Mouse (Mus musculus) 3134 (cell line): ENCODE data around the gene Gm11492.
A peak's percentile ranks its signal among the peaks of the same experiment; 100 is the strongest.

Experiments
- DNase-seq: peaks from one replicate; pipeline ENCODE4 v3.0.0-alpha.2; 2011; ENCODE audit warnings: low spot score; ENCODE audit not compliant: insufficient read length; ENCODE audit errors: extremely low read depth

The Gm11492 gene

DNA sequence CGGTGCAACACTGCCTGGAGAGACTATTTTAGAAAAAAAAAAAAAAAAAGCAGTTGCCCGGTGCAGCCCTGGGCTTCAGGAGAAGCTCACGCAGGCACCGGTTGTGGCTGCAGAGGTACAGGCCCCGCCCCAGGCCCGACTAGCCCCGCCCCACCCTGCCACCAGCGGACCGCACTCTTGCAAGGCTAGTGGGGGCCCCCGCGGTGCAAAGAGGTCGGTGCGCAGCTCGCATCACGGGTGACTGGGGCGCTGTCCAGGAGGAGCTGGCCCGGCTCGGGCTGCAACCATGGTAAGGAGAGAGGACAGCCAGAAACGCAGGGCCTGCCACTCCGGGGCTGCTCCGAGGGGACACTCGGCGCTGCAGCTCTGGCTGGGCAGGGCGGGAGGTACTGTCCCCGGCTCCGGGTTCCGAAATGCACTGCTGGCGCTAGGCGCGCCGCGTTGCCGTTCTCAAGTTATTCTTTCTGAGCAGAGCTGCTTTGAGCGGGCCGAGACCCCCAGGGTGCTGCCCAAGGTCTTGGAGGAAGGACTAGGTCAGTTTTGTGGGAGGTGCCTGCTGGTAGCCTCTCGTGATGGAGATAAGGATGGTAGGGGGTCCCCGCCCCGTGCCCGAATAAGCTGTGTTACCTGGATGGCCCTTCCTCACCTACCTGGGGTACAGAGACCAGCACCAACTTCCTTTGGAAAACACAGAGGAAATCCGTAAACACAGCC lies 12.0 kb downstream of the Gm11492 start:
- DNase-seq, result no peak

DNA sequence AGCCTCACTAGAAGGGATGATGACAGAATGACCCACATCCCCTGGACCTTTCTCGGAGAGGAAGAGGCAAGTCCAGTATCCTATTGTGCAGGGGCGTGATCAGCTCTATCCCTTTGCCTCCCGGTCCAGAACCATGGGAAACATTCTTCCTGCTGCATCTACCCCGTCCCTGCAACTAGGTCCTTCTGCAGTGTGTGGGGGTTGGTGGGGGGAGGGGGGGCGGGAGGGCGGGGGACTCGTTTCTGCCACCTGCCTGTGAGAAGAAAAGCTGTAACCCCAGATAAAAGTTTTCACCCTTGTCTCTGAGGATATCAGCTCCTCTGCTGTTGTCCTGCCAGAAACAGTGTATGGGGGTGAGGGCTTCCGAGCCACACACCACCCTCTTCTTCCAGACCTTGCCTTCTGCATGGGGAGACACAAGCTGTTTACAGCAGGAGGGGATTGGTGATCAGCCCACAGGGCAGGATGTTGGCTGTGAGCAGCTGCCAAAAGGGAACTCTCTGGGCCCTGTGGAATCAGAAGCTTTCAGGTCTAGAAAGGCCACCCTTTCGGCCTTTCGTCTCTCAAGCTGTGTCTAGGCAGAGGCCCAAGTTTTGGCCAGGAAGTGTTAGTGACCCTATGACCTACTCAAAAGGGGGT lies 12.6 kb downstream of the Gm11492 start:
- DNase-seq, result no peak

DNA sequence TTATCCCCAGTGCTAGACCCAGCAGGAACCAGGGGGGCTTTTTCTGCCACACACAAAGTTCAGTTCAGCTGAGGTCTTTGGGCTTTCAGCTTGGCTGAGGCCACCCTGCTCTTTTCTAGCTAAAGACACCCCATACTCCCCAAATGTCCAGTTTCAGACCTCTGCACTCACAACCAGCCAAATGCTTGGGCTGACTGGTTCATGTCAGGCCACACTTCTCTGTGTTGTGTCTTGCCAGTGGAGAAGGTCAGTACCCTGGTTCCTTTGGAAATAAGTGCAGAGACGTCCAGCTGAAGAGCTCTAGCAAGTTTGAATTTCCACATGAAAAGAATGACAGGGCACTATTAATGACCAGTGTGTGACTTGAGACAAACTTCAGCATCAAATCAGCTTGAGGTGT lies 13.3 kb downstream of the Gm11492 start:
- DNase-seq, result no peak

DNA sequence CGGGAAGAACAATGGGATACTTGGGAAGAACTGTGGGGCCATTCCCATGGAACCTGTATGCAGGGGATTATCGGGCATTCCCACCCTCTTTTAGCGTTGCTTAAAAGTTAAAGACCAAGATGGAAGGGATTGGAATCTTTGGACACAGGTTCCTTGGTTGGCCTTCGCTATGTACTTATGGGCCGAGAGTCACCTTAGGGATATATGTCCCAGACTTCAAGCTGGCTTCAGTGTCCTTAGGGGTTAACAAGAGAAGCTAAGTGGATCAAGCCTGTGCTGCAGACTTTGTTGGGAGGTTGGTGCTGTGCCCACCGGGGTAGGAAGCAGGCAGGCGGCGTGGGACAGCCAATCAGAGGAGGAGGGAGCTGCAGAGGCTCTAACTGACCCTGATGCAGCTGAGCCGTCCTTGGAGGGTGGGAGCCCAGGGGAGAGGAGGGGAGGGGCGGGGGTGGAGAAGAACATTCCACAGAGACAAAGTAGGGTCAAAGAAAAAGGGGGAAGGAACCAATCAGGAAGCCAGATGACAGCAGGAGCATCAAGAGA lies 14.2 kb downstream of the Gm11492 start:
- DNase-seq, result no peak

DNA sequence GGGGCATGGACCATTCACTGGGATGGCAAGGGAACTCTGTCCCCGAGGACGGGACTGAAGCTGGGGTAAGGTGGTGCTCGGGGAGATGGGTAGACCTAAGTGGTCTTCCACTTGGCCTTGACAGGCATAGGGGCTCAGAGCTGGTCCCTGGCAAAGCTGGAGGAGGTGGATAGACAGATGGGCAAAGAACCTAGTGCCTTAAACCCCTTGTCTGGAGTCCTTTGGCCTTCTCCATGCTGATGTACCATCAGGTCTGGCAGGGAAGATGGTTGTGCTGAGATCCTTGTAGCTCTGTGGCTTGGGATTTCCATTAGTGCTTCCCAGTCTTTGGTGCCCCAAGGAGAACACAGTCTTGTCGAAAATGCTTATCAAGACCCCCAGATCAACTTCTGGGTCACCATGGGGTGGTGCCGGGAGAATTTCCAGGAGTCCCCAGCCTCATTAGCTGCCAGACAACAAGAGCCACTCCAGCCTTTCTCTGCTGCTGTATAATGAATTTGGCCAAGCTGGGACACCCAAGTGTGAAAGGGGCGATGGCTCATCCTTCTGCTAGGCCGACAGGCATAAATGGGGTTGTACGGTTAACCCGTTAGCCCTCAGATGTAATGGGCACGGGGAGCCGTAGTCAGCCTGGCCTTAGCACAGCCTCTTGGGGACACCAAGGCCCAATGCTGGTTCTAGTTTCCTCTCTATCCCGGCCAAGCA lies 14.9 kb downstream of the Gm11492 start:
- no peak for DNase-seq

DNA sequence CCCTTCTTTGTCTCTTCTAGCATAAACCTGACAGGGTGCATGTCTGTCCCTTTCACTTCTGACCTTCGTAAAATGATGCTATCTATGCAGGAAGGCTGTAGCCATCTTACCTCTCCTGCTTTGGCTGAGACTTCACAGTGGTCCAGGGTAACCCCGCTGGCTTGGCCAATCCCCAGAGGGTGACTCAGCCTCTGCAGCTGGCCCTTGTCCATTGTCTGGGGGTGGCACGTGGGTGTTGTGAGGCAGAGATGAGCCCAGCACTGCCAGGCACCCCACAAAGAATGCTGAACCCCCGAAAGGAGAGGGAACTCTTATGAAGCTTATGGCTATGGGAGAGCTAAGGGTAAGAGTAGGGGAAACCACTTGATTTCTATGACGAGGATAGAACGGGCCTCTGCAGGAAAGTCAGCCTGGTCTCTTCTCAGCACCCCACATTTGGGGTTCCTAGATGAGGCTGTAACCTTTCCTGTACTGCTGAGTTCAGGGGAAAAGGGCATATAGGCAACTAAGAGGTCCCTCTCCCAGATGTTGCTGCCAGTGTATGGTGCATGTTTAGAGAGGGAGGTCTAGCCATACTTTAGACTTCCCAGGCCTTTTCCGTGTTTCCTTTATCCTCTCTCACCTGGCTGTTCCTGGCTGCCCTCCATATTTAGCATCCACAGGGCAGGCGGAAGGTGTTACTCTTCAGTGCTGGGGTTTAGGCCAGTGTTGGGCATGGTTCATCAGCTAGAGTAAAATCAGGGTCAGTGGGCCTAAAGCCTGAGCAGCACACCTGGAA lies 15.7 kb downstream of the Gm11492 start:
- DNase-seq, result peak; percentile 60

DNA sequence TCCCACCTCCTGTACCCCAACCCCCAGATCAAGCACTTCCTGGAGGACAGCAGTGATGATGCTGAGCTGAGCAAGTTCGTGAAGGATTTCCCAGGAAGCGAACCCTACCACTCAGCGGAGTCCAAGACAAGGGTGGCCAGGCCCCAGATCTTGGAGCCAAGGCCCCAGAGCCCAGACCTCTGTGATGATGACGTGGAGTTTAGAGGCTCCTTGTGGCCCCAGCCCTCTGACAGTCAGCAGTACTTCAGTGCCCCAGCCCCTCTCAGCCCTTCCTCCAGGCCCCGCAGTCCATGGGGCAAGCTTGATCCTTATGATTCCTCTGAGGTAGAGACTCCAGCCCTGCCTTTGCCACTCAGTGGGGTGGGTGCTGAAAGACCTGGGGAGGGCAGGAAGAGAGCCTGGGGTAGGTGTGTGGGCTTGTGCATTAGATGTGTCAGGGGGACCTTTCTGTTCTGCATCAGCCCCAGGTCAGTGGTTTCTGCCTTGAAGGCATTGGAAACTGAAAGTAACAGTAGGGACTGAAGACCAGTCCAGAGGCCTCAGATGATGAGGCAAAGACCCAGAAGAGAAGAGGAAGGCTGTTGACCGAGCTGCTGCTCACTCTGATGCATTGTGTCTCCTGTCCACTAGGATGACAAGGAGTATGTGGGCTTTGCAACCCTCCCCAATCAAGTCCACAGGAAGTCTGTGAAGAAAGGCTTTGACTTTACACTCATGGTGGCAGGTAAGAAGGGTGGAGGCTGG lies 17.0 kb downstream of the Gm11492 start:
- no peak for DNase-seq

DNA sequence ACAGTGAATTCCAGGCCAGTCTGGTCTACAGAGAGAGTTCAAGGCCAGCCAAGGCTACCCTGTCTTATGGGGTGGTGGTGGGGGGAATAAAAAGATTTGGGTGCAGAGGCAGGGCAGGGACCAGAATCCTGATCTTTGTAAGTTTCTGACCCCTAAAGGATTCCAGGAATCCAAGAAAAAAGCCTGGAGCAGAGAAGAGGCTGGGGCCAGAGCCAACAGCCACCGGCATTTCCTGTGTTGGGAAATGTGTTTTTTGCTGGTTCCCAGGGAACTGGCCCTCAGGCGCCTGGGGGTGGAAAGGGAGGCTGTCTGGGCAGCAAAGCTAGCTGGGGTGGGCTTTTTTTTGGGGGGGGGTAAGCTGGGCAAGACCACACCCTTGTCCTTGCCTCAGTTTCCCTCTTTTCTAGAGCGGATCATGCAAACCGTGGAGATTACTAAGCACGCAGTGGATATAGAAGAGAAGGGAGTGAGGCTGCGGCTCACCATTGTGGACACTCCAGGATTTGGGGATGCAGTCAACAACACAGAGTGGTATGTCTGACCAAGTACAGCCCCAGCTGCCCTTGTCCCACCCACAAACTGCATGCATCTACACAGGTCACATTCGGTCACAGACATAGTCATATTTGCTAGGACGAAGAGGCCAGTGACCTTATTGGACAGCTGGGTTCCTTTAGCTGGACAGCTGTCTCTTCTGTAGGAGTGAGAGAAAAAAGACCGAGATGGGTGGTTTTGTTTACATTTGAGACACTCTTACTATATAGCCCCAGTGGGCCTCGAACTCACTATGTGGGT lies 18.5 kb downstream of the Gm11492 start:
- DNase-seq, result peak; percentile 54

DNA sequence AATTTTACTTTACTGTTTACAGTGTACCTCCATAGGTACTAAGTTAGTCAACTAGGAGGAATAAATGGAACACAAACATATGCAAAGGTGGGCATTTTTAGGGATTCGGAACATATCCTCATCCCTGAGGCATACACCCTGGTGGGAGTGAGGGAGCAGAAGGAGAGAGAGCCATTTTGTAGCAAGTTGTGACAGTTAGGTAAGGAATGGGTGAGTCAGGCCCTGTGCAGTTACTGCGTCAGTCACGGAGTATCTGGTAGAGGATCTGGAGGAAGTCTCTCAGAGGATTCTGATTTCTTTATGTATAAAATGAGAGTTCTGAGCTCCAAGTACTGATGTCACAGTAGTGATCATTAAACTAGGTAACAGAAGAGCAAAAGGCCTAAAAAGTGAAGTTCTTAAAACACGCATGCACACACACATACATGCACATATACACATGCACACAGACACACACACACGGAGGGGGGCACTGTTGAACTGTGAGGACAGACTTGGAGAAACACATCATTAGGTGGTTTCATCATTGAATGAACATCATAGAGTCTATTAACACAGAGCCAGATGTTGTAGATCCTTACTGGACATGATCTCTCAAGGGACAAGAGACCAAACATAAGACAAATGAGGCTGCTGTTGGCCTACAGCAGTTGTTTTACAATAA lies 20.9 kb downstream of the Gm11492 start:
- no peak for DNase-seq

DNA sequence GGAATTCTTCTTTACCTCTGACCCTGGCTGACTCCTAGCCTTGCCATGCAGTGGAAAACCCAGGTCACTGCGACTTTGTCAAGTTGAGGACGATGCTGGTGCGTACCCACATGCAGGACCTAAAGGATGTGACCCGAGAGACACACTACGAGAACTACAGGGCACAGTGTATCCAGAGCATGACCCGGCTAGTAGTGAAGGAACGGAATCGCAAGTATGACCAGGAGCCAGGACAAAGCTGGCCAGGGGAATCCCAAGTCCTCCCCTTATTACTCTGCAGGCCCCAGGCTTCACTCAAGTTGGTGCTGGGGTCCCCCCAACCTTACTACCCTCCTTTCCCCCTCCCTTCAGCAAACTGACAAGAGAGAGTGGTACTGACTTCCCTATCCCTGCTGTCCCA lies 23.2 kb downstream of the Gm11492 start:
- no peak for DNase-seq

DNA sequence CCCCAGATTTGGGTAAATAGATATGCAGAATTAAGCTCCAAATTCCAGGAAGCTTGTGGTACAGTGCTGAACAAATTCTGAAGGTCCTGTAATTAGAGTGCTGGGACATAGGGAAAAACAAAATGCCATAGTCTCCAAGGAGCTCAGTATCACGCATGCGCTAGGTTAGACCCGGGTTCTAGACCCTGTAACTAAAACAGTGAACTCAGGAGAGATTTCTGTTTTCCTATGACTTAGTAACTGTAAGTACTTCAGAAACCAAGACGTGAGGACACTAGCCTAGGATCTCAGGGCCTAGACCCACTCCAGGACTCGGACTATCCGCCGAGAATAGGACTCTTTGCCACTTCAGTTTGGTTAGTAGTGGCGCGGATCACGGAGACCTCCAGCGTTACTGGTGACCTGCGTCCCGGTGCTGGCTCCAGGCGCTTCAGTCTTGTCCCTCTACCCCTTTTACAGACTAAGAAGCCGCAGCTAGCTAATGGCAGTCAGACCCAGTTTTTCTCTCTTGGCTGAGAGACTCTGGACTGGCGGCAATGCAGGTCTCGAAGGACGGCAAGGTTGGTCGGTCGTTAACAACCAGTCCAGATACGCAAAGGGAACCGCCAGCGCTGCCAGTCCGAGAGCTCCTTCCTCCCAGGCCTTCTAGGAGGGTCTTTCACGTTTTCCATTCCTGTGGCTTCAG lies 24.5 kb downstream of the Gm11492 start:
- peak; percentile 60 for DNase-seq

DNA sequence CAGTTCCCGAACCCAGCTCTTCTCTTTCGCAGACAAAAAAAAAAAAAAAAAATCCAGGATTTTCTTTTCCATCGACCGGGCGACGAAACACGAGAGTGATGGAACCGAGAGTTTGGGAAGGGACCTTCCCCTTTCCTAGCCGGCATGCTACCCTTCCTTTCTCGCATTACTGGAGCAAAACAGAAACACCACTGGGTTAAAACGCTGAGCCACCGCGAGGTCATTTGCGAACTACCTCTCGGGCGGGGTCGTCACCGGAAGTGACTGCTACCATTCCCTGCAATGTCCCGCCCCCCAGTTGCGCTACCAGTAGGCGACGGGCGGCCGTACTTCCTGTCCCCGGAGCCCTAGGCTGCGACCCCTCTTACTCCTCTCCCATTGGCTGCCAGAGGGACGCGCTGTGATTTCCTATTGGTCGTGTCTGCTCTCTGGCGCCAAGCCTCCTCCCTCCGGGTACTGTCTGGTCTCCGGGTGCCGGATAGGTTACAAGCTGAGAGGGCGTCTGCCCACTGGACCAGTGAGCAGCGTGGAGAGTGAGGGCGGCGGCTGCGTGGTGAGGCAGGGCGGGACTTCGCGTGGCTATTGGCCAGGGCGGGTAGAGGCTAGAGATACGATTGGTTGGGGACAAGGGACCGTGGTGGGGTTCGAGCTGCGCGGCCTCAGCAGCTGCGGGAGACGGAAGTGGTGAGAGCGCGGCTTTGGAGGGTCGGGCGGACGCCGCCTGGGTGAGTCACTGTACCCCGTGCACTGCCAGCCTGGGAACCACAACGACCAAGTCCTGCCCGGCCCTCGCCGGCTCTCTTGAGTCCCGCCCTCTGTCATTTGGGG lies 25.3 kb downstream of the Gm11492 start, which contains the start of gene Mtmr4:
Mtmr4 (plus strand) TSS at position 637 of the 828 bp plus-strand sequence.
- peak; percentile 100 for DNase-seq

DNA sequence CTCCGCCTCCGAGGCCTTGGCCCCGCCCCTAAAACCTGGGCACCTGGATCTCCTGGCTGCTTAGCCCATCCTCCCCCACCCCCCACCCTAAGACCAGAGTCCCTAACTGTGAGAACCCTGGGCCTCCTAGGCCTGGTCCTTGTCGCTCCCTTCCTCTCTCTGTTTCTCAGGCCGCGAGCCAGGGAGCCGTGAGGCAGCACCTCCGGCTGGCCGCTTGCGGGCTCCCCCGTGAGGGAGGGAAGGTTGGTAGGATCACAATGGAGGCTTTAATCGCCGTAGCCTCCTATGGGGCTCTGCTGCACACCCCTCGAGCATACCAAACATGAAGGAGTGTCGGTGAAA lies 25.9 kb downstream of the Gm11492 start:
- DNase-seq, result no peak

DNA sequence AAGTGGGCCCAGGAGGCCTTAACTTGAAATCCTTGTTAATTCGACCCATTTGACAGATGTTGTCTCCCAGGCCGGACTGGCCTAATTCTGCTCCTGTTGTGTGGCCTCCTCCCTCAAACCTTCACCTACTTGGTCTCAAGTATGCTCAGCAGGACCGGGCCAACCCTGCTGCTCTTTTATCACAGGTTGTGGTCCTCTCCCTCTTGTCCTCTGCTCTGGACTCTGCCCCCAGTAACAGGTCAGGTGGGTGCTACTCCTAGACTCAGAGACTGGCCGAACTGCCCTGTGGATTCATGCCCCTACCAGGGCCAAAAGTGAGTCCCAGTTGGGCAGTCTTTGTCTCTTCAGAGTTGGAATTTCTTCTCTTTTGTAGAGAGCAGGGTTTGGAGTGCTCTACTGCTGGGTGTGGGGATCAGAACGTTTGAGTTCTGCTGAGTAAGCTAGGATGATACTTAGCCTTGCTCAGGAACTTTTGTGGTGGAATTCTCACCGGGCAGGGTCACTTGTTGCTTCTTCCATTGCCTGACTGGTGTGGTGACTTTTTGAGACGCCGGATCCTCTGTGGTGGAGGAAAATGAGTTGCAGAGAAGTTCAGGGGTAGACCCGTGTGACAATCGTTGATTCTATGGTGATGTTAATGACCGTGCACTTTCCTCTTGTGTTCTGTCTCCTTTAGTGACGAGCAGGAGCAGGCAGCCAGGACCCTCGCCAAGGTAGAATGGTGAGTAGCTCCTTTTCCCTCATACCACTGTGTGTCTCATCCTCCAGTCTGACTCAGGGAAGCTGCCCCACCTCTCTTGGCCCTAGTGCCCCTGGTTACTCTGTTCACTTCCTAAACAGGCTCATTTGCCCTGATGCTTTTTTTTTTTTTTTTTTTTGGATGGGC lies 26.5 kb downstream of the Gm11492 start:
- peak; percentile 51 for DNase-seq

DNA sequence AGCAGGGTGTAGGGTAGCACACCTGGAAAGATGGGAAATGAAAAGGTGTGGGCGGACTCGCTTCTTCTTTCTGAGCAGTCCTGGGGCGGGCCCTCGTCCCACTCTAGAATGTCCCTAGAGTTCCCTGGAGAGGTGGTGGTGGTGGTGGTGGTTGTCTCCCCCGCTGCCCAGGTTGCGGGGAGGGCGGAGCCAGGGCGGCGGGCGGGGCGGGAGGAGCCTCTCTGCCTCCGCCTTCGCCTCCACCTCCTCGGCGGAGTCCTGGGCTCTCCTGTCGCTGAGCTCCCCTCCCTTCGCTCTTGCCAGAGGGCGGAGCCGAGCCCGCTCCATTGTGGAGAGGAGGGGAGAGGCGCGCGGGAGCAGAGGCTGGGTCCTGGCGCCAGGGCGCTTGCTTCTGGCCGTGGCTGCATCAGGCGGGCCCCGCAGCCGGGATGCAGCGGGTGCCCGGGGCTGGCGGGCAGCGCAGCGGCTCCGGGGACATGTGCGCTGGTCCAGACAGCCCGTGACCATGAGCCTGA lies 28.9 kb downstream of the Gm11492 start:
- DNase-seq, result peak; percentile 90

DNA sequence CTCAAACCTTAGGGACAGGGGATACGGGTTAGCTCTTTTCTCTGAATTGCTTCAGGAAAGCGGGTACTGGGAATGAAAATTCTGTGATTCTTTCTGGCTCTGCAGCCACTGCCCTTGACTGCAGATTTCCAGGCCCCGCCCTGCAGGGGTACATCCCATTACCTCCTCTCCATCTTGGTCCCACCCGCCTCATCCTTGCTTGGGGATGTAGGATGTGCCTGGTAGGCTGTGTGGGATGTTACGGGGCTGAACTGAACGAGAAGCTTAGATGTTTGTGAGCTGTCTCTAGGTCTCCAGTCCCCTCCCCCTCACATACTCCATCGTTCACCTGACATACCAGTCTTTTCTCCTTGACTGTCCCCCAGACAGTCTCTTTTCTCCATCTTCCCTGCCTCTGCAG lies 29.5 kb downstream of the Gm11492 start:
- DNase-seq, result no peak
